Mouse (Mus musculus): ENCODE data around the gene Ctsr. TPM values are rescaled to one million over a fixed set of nuclear protein-coding genes. Genes with fewer than 3 reads are reported as not detected.
"Not testable (repeated sequence)": the region's sequence is repeated elsewhere in the genome, so short reads cannot be mapped to it uniquely, and the experiment has no call there.

Gene Ctsr
- 0.07 TPM in 1 of 2 replicates, not detected in the other for polyA plus RNA-seq (2012; rRNA removed)

GRCm38 (mm10) chr13:61164156-61164555 is at the start of gene Ctsr:
TSS of gene Ctsr (minus strand) at chr13:61164256.
- no peak for TF ChIP-seq CTCF (IDR thresholded peaks at IDR 0.05; ENCODE audit: borderline replicate concordance, extremely low read depth, insufficient read depth, insufficient read length)
- no peak for TF ChIP-seq POLR2A (IDR thresholded peaks at IDR 0.05; ENCODE audit: borderline replicate concordance, extremely low read depth, insufficient read depth, insufficient read length, poor library complexity, severe bottlenecking)

DNA sequence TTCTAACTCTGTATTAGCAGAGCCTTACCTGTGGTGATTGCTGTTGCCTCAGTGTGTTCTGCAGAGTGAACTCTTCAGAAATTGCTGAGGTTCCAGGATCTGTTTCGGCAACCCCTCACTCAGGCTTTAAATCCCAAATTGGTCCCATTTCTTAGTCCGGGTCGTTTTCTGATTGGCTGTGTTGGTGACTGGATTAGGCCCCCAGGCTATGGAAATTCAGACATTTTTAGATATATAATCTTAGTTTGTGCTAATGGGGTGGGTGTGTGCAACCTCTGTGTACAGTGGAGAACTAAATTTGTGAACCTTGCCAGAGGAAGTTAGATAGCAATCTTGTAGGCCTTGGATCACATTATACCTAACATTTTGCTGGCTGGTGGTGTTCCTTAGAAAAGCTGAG is 39.3 kb upstream of the Ctsr start, which contains the start of gene Cts6:
TSS of gene Cts6 (minus strand) at position 101 of the 400 bp plus-strand sequence.
- no peak for DNase-seq (ENCODE audit: low read depth)
- TF ChIP-seq CTCF (IDR thresholded peaks at IDR 0.05; ENCODE audit: borderline replicate concordance, extremely low read depth, insufficient read depth, insufficient read length) (no peak), POLR2A (IDR thresholded peaks at IDR 0.05; ENCODE audit: borderline replicate concordance, extremely low read depth, insufficient read depth, insufficient read length, poor library complexity, severe bottlenecking) (no peak)

More at GRCm38 (mm10) chr13:61164156-61164555, at the start of gene Ctsr:
- DNase-seq (ENCODE audit: low read depth): no peak

DNA sequence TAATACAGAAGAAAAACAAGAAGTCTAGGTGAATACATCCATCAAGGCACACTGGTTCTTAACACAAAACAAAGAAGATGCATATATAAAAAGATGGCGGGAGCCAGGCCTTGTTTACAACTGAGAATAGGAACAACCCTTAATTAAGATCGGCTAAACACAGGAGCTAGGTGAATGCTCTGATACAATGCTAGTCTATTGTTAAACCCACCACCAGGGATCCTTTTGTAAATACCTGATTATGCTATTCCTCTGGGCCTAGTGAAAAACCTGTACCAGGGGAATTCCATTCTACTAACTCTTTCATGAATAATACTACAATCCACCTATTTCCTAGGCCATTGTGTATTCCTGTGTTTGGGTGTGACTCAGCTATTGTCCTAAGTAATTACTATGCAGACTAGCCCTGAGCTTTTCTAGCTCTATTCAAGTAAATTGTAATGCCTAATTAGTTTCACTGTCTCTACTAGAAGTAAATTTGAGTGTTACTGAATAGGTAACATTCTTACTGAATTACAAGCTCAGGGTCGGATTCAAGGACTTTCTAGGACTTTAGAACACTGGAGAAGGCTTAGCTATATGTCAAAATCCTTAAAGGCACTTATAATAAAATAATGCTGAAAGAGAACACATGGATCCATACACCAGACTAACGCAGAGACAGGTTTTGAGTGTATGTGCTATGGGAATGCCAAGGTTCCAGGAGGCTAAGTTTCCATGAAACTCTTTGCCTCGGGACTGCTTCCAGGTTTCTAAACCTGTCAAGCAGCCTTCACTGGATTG is 21.3 kb upstream of the Ctsr start:
- not testable (repeated sequence) for DNase-seq (ENCODE audit: low read depth)

GRCm38 (mm10) chr13:61164622-61165021 is 566 bp upstream of the Ctsr start:
- no peak for DNase-seq (ENCODE audit: low read depth)
- TF ChIP-seq CTCF (IDR thresholded peaks at IDR 0.05; ENCODE audit: borderline replicate concordance, extremely low read depth, insufficient read depth, insufficient read length) (no peak), POLR2A (IDR thresholded peaks at IDR 0.05; ENCODE audit: borderline replicate concordance, extremely low read depth, insufficient read depth, insufficient read length, poor library complexity, severe bottlenecking) (no peak)

Other genes with a start within 250 kb of the Ctsr start
- not detected in 2 replicates for gene Gm49393, start 228.7 kb downstream of the Ctsr start, polyA plus RNA-seq (2012; rRNA removed)
- 2.0 and 3.1 TPM in 2 replicates for gene Gm49391, start 227.7 kb downstream of the Ctsr start, polyA plus RNA-seq (2012; rRNA removed)
- gene Ctla2a, start 227.6 kb downstream of the Ctsr start, polyA plus RNA-seq (2012; rRNA removed): 5.8 and 10.6 TPM in 2 replicates
- gene Tpbpa, start 222.3 kb downstream of the Ctsr start, polyA plus RNA-seq (2012; rRNA removed): 0.78 and 2.0 TPM in 2 replicates
- gene Ctsj, start 158.3 kb downstream of the Ctsr start, polyA plus RNA-seq (2012; rRNA removed): 0.05 and 0.34 TPM in 2 replicates
- 0.05 TPM in 1 of 2 replicates, not detected in the other for gene Ctsq, start 123.6 kb downstream of the Ctsr start, polyA plus RNA-seq (2012; rRNA removed)
- not detected in 2 replicates for gene Cts6, start 39.2 kb upstream of the Ctsr start, polyA plus RNA-seq (2012; rRNA removed)
- not detected in 2 replicates for gene Cts8, start 91.1 kb upstream of the Ctsr start, polyA plus RNA-seq (2012; rRNA removed)
- gene Gm49398, start 124.6 kb upstream of the Ctsr start, polyA plus RNA-seq (2012; rRNA removed): not detected in 2 replicates
- gene Cts7, start 193.9 kb upstream of the Ctsr start, polyA plus RNA-seq (2012; rRNA removed): not detected in 2 replicates